Mouse (Mus musculus) testis, adult 2 months (tissue): ENCODE results near the gene Cyp39a1. TPM values are rescaled to one million over a fixed set of nuclear protein-coding genes. Genes with fewer than 3 reads are reported as not detected.

Experiments used
- H3K27ac ChIP-seq: fragments of 200-500 bp; 2 replicates; pipeline ENCODE4 v1.5.1; 2012; ENCODE audit warnings: low read depth, low read length; ENCODE audit not compliant: control insufficient read depth, insufficient read depth
- H3K27me3 ChIP-seq: fragments of 200-500 bp; 2 replicates; pipeline ENCODE4 v1.6.1; 2012; ENCODE audit warnings: mild to moderate bottlenecking, low read length, moderate library complexity; ENCODE audit not compliant: control insufficient read depth, insufficient read depth
- H3K36me3 ChIP-seq: fragments of 200-500 bp; 2 replicates; pipeline ENCODE4 v1.6.1; 2012; ENCODE audit warnings: mild to moderate bottlenecking, low read length; ENCODE audit not compliant: control insufficient read depth, insufficient read depth
- H3K4me1 ChIP-seq: fragments of 200-500 bp; 2 replicates; pipeline ENCODE4 v1.6.1; 2012; ENCODE audit warnings: low read length; ENCODE audit not compliant: control insufficient read depth, insufficient read depth
- H3K4me3 ChIP-seq: fragments of 200-500 bp; 2 replicates; pipeline ENCODE4 v1.5.1; 2012; ENCODE audit warnings: low read depth, mild to moderate bottlenecking, low read length, moderate library complexity, mixed read lengths; ENCODE audit not compliant: control insufficient read depth
- CTCF ChIP-seq: fragments of 200-500 bp; IDR thresholded peaks from 2 replicates; pipeline ENCODE4 v1.5.1; 2012; ENCODE audit warnings: low read depth, mild to moderate bottlenecking, inconsistent platforms, low read length, moderate library complexity; ENCODE audit not compliant: control insufficient read depth, insufficient read depth, insufficient replicate concordance
- POLR2A ChIP-seq: fragments of 200-500 bp; IDR thresholded peaks from 2 replicates; pipeline ENCODE4 v1.6.1; 2012; ENCODE audit warnings: low read depth, mild to moderate bottlenecking, inconsistent platforms, low read length, moderate library complexity; ENCODE audit not compliant: control insufficient read depth
- polyA plus RNA-seq: library from polyadenylated mRNA; depleted of rRNA; stranded (reverse); fragments of >200 nt; gene quantifications from 2 replicates; pipeline ENCODE4 v1.2.3, GENCODE M21; 2012

The Cyp39a1 gene
- polyA plus RNA-seq, 1 experiment: 2.8 TPM

DNA sequence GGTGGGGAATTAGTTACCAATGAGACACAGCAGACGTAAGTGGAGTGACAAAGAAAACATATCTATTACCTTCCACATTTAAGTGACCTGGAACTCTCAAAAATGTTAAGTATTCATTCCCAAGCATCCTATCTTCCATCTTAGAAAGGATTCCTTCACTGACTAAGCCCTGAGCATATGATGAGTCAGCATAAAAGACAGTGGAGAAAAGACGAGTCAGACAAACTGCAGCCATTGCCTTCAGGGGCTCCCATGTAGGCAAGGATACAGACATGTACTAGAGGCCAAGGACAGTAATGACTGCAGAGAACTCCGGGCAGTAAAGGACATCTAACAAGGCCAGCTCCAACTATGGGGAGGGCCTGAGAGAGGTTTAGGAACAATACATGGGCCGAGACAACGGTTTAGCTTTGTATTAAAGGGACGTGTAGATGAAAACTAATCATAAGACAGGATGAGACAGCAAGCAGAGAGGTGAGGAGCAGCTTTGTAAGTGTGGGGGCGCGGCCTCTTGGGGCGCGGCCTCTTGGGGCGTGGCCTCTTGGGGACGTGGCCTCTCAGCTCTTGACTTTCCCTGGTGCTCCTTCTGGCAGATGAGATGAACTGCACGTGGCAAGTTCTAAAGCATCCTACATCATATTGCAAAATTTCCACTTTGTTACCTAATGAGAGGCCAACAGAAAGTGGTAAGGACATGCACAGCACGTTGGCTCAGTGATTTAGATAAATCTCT, 15.7 kb upstream of the Cyp39a1 start:
- TF ChIP-seq CTCF: no peak
- no peak for TF ChIP-seq POLR2A
- Histone ChIP-seq H3K4me1 (no peaks in the 10 kb centered on the region), H3K27me3 (no peaks in the 10 kb centered on the region), H3K36me3 (no peaks in the 10 kb centered on the region; the same call in 1 of the 2 replicates), H3K27ac (no peak overlapping the region), H3K4me3 (no peak overlapping the region)

DNA sequence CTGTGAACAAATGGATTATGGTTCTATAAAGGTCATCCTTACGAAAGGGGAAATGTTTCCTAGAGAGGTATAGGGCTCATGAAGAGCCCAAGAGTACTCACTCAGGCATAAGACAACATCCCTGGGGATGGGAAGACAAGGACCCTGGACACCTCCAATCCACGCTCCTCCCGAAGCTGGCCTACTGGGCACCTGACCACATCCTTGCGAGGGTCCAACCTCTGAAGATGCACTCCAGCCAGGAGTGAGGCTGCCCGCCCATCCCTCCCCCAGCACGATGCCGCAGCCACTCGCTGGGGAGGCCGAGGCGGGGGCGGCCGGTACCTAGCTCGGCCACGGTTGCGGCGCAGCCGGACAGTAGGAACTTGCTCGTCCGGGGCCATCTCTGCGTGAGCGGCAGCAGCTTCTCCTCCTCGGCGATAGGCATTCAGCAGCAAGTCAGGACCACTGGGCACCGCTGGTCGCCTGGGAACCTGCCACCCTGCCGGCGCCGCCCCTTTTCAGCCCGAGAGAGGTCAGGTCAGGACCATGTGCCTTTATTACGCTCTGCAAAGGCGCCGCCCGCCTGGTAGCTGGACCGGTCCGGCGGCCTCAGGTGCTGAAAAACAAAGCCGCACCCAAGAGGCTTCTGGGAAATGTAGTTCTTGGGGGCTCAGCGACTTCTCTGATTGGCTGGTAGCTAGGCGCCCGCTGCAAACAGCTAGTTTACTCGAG, 492 bp upstream of the Cyp39a1 start, which contains the start of gene Slc25a27:
Gene Slc25a27, minus strand, starts transcription at position 639 of the 714 bp plus-strand sequence.
- TF ChIP-seq CTCF (no peak), POLR2A (peak; percentile 70)
- Histone ChIP-seq H3K27me3 (no peaks in the 10 kb centered on the region), H3K4me1 (peaks cover 5% of the 10 kb centered on the region), H3K27ac (peak within 1 kb of the TSS; percentile 81), H3K4me3 (peak within 1 kb of the TSS; percentile 98), H3K36me3 (no peaks in the 10 kb centered on the region)

DNA sequence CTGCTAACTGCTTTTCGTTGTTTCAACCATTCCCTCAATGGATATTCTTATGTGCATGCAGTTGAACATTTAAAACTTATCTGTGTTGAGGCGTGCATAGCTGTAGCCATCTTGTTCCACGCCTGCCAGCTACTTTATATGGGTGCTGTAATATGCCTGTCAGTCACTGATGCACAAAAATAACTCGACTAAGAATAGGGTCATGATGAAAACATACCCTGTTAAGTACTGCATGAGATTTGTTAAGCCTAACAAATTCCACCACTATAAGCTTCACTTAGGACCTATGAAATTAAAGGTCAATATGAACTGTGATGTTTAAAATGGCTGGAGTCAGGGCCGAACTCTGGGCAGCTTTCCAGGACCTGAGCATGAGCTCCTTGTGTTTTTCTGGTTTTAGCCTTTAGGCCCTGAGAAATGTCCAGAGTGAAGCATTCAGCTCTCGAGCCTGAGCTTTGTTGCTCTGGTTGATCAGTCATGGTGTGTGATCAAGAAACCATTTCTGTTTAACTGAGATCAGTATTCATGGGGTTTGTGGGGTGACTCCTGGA, 2.0 kb downstream of the Cyp39a1 start:
- Histone ChIP-seq H3K4me1 (peaks cover 5% of the 10 kb centered on the region), H3K27me3 (no peaks in the 10 kb centered on the region), H3K36me3 (no peaks in the 10 kb centered on the region), H3K27ac (no peak overlapping the region), H3K4me3 (peak overlapping the region; percentile 59)
- TF ChIP-seq CTCF (no peak), POLR2A (no peak)

DNA sequence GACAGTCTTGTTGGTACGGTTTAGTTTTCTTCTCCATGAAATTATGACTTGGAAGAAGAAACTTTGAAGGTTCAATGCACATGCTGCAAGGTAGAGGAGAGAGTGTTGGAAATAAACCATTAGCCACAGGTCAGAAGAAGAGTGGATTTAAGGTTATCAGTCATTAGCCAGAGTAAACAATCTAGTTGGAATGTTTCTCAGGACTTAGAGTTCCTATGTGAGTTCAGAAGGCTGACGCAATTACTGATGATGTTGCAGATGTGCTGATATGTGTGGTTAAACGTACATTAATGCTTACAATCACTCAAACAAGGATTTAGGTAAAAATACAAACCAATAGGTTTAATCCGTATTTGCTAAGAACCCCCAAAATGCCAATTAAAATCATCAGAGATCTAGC, 4.7 kb downstream of the Cyp39a1 start:
- TF ChIP-seq POLR2A (no peak), CTCF (no peak)
- Histone ChIP-seq H3K27ac (no peak overlapping the region), H3K4me1 (peaks cover 3% of the 10 kb centered on the region), H3K36me3 (no peaks in the 10 kb centered on the region), H3K4me3 (no peak overlapping the region), H3K27me3 (no peaks in the 10 kb centered on the region)

DNA sequence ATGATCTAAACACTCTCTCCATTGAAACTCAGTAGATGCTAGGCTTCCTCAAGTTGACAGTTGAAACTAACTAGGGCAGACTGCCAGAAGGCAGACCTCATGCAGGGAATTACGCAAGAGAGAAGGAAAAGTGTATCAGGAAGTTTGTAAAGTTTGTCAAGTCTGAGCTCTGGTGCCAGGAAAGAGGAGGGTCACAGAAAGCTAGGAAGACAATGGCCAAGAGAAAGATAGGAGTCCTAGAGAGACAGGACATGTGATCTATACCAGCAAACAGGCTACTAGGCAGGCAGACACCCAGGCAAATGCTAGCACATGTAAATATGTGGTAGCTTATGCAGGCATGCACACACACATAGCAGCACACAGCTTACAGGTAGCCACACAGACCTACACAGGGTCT, 8.0 kb downstream of the Cyp39a1 start:
- Histone ChIP-seq H3K27me3 (no peaks in the 10 kb centered on the region), H3K4me1 (no peaks in the 10 kb centered on the region), H3K36me3 (no peaks in the 10 kb centered on the region), H3K4me3 (no peak overlapping the region), H3K27ac (no peak overlapping the region)
- no peak for TF ChIP-seq CTCF
- no peak for TF ChIP-seq POLR2A

DNA sequence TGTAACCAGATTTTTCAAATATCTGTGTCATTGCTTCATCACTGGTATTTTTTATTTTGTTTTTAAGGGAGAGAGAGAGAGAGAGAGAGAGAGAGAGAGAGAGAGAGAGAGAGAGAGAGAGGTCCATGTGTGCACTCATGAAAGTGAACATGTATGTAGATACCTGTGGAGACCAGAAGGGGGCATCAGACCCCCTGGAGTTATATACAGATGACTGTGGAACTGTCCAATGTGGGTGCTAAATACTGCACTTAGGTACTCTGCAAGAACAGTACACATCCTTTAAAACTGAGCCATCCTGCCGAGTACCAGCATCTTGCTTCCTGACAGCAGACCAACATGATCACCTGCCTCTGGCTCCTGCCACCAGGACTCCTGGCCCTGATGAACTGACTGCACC, 9.0 kb downstream of the Cyp39a1 start:
- TF ChIP-seq POLR2A (no peak), CTCF (no peak)
- no peak overlapping the region for H3K4me3 ChIP-seq
- H3K27ac ChIP-seq: no peak overlapping the region
- H3K27me3 ChIP-seq: no peaks in the 10 kb centered on the region
- no peaks in the 10 kb centered on the region for H3K4me1 ChIP-seq
- no peaks in the 10 kb centered on the region for H3K36me3 ChIP-seq

DNA sequence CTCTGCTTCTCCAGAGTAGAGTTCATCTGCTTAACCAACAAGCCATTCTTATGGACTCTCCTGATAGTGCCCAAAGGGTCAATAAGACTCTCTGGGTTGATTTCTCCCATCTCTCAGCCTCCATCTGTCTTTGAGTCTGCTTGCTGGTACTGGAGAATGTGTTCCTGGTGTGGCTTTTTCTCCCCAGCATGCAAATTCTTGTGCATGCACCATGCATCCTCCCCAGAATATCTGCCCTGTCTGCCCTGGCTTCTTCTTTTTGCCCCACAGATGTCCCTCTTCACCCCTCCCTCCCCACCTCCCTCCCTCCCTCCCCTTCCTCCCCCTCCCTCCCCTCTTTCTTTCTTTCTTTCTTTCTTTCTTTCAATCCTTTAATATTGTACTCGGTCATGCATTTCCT, 10.1 kb downstream of the Cyp39a1 start:
- Histone ChIP-seq H3K4me3 (no peak overlapping the region), H3K27me3 (no peaks in the 10 kb centered on the region), H3K27ac (no peak overlapping the region), H3K4me1 (no peaks in the 10 kb centered on the region), H3K36me3 (no peaks in the 10 kb centered on the region)
- TF ChIP-seq CTCF: no peak
- no peak for TF ChIP-seq POLR2A
